Mouse (Mus musculus) mouse trophoblast stem cell (cell line): ENCODE results near the gene Fam163a.

Experiments
- in situ Hi-C, 2 experiments: fragments of 300-500 bp; cut with MseI, MboI; formaldehyde crosslinking; loops; 2 replicates in 1 of 2; 3 replicates in 1 of 2; pipeline ENCODE4 v1.15.1; 2025

The Fam163a gene

GRCm38 (mm10) chr1:156201069-156201468 is 3.8 kb downstream of the Fam163a start:
- in situ Hi-C loops = no loop called here

DNA sequence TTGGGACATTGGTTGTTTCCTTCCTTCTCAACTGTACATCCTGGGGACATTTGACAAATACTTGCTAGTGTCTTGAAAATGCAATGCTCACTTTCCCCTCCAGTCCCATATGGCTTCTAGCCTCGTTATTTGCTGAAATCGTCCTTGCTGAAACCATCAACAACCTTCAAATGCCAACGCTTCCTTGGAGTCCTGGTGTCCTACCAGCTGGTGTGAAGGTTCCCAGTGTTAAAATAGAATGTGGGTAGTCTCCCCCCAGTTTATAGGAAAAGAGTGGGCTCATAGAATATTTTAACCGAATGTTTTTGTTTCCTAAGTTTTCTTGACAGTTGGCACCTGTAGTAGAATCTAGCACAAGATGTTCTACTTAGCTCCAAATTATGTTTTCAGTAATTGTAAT is 7.2 kb downstream of the Fam163a start:
- in situ Hi-C loops = no loop called here

DNA sequence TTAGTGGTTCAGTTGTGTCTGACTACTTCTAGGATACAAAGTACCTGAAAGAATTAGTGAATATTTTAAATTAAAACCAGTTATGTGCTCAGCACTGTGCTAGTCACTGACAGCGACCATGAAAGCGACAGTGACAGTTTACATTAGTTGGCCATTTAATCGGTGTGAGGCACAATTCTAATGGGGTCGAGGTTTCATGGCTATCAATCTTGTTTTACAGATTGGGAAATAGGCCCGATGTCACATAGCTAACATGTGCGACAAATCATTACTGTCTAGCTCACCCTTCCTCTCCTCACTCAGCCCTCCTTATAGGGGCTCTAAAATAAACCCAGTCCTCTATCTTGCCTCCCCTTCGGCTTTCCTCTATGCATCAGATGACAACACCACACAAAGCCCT is 11.5 kb downstream of the Fam163a start:
- in situ Hi-C loops = no loop called here

DNA sequence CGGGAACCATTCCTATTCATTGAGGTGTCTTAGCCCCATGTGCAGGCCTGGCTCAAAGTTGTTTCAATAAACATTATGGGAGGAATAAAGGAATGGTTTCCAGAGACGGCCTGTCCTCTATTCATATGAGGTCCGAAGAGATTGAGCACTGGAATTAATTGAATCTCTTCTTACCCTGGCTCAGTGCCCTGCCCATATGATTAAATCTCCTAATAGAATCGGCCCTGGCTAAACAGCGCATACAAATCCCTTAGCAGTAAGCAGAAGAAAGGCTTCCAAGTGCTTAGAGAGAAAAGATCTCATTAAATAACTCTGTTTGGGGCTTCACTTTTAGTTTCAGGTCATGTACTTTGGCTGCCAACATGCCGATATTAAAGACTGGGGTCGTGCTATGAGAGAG is 12.0 kb downstream of the Fam163a start:
- in situ Hi-C loops = no loop called here

DNA sequence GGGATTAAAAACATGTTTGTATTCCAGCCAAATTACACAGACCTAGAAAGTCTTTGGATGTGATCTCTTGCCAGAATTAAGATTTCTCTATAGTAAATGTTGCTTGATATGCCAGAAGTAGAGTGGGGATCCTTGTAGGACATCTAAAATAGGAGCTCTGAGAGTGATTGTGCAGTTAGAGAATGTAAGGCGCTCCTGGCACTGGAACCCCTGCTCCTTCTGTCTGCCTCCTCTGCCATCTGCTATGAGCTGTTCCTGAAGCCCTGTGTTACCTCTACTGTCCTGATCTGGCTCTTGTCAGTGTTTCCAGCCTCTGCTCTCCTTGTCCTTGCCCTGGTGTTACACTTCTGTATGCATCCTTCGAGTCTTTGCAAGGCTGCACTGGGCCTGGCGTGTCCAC is 18.2 kb downstream of the Fam163a start:
- in situ Hi-C loops = no loop called here

DNA sequence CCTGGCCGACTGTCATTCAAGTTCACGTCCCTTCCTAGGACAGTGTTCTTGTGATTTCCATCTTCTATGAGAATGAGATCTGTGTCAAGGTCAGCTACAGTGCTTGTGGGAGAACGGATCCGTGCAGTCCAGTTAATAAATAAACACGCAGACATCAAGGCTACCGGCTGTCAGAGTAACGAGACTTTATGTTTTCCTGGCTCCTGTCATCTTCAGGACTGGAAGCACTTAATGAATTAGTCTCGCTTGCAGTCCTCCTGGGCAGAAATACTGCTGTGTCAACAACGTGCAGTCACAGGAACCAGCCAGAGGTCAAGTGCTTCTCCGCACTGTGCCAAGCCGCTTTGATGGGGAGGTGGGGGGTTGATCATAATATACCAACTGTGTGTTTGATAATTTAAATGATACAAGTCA is 20.7 kb downstream of the Fam163a start:
- in situ Hi-C loops = no loop called here

GRCm38 (mm10) chr1:156183176-156183958 is 21.5 kb downstream of the Fam163a start:
- in situ Hi-C loops = no loop called here

- in situ Hi-C loops = no loop called here
Observed at GRCm38 (mm10) chr1:156179875-156180274, 25.0 kb downstream of the Fam163a start.

- in situ Hi-C loops = no loop called here
Observed at GRCm38 (mm10) chr1:156168737-156169136, 36.1 kb downstream of the Fam163a start.

DNA sequence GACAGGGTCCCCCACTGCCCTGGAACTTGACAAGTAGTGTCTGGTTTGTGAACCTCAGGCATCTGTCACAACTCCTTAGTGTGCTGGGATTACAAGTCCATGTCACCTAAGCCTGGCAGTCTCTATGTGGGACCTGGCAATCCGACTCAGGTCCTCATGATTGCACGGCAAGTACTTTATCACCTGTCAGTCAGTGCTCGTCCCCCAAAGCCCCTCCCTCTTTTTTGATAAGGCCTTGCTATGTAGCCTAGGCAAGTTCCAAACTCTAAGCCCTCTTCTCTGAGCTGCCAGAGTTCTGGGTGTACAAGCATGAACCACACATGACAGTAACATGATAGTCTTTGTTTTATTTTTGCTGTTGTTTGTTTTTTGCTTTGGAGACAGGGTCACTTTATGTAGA is 88.1 kb downstream of the Fam163a start:
- in situ Hi-C loops = no loop called here

- in situ Hi-C loops = no loop called here
Observed at GRCm38 (mm10) chr1:156113884-156114499, 90.8 kb downstream of the Fam163a start.

DNA sequence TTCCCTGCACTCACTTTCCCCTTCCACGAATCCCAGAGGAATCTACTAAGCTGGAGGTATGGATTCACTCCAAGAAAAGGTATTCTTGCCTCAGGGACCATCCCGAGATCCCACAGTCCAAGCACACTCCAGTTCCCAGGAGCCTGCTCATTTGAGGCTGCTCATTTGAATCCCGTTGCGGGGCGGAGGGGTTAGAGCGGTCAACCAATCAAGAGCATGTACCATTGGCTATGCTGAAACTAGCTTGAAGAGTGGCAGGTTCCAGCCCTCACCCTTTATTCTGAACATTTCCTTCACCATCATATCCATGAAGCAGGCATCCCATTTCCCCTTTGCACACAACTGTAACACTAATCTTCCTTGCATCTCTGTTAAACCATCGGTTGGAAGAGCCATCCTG is 92.7 kb downstream of the Fam163a start:
- in situ Hi-C loops = no loop called here

DNA sequence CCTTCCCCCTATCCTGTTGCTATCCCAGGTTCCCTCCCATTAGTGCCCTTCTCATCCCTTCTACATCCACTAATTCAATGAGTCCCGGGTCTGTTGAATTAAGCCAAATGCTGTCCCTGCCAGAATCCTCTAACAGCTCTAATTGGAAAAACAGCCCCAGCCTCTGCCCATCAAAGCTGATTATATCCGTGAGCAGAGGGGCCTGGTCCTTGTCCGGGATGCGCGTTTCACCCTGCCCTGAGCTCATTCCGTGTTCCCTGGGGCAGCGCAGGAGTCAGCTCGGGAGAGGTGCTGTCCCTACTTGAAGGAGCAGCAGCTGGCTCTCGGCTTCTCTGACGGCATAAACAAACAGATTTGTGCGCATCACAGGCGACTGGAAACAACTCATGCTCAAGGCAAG is 93.1 kb downstream of the Fam163a start:
- in situ Hi-C loops = no loop called here

DNA sequence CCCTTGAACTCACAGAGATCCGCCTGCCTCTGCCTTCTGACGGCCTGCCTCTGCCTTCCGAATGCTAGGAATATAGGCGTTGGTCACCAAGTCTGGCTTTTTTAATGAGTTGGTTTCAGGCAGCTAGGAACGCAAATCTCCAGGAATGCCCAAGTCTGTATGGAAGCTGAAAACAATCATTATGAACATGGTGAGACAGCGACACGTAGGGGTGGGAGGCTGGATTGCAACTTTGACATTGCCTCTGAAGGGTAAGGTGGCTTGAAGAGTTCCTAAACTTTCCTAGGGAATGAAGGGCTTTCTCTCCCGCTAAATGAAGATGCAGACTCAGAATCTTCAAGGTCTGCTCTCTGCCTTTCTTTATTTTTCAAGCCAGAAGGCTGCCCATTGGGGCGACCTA is 93.7 kb downstream of the Fam163a start:
- in situ Hi-C loops = no loop called here

DNA sequence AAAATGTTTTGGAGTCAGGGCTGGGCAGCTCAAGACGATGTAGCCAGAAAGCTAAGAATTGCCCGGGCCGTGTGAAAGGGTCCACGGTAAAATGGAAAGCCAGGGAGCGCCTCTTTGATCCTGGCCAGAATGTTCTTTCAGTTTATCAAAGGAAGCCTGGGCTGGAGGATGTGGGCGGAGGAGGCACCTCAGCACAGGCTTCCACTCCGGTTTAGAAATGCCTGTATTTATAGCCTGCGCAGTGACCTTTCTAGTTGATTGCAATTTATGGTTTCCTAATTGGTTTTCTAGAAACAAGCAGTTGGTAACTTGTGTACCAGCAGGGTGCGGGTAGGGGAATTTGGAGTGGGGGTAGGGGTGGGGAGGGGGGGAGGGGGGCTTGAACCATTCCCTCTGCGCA is 96.4 kb downstream of the Fam163a start:
- in situ Hi-C loops = no loop called here

GRCm38 (mm10) chr1:156107424-156107823 is 97.4 kb downstream of the Fam163a start:
- in situ Hi-C loops = no loop called here

DNA sequence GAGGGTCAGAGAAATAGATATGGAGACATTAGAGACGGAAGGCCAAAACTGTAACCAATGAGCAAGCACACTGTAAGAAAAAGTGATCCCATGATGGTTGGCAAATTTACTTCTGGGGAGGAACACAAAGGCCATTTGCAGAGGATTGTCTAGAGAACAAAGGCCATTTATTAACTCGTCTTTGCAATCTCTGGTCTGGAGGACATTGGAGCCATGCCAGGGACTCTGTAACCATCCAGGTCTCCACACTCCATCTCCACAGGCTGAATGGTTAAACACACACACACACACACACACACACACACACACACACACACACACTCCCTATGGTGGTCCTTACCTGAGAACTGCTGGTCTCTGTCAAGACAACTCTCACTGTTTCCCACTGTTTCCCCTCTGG is 99.4 kb downstream of the Fam163a start:
- in situ Hi-C loops = no loop called here

GRCm38 (mm10) chr1:156103763-156104162 is 101.1 kb downstream of the Fam163a start:
- in situ Hi-C loops = no loop called here

DNA sequence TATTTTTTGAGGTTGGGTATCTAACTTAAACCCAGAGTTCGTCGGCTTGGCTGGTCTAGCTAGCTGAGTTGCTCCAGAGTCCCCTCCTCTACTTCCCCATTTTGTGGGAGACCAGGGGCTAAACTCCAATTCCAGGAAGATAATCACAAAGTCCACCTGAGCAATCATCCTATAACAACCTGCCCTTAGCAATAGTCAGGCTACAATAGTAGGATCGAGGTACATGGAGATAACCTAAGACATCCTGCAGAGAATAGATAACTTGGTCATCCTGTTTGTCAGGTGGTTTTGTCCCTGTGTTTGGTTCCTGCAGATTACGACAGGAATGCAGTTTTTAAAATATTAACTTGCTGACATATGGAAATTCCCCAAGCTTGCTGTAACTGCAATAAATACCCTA is 113.0 kb downstream of the Fam163a start:
- in situ Hi-C loops = no loop called here

DNA sequence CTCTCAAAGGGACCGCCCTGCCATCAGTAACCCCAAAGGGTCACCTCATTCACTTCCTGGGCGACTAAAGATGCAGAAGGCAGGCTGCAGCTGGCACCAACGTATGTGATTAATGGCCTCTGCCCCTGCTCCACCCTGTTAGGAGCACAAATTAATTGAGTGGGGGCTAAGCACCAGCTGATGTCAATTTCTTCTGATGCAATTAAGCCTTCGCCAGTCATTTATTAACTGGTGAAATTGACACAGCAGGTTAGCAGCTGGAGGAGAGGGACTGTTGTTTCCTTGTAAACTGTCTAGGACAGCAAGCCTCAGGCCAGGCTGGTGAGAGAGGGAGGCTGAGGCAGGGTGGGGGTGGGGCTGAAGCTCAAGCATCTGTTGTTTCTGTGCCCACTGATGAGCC is 114.8 kb downstream of the Fam163a start:
- in situ Hi-C loops = no loop called here

- in situ Hi-C loops = no loop called here
Observed at GRCm38 (mm10) chr1:156089561-156089960, 115.3 kb downstream of the Fam163a start.

DNA sequence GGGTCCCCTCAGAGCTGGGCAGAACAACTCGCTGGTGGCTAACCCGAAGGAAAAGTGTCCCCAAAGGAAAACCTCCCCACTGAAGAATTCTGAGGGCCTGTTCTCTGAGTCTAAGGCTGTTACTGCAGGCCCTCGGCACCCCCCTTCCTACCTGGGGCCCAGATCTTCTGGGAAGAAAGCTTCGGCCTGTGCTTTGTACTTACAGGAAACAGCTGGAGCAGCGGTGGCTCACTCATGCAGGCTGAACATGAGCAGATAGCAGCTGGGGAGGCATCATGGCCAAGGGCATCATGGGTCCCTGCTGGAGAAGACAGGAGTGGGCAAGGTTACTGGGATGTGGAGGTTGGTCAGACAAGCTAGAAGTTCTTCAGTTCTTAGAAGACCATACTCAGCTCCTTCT is 117.2 kb downstream of the Fam163a start:
- in situ Hi-C loops = no loop called here

DNA sequence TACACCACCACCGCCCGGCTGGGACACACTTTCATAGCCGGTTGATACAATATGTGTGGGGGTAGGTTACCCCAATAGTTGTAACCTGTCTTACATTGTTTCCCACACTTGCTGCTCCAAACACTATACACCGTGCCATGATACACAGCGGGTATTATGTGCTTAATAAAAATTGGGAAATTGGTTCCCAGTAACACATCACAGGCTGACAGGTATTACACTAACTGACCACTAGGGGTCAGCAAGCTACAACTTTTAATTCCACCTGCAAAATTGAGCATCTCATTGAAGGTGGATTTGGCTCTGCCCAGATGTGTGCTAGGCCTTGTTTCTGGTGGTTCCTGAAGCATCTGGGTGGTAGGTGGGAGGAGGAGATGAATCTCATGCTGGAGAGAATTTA is 119.1 kb downstream of the Fam163a start:
- in situ Hi-C loops = no loop called here

GRCm38 (mm10) chr1:156084603-156085002 is 120.2 kb downstream of the Fam163a start:
- in situ Hi-C loops = no loop called here
